Mouse (Mus musculus) hindbrain, embryonic 13.5 days (tissue): Measurements from ENCODE around the gene Tram2. TPM values are rescaled to one million over a fixed set of nuclear protein-coding genes. Genes with fewer than 3 reads are reported as not detected.

ENCODE experiments used
- ATAC-seq: fragments of 200-750 bp; cut with Nextera tagmentation; 2 replicates; pipeline ENCODE4 v1.8.0; 2017; ENCODE audit warnings: moderate TSS enrichment; ENCODE audit not compliant: low FRiP score
- H3K27ac ChIP-seq: fragments of 300-500 bp; sonication (generic); 2 replicates; pipeline ENCODE4 v1.5.1; 2015; ENCODE audit warnings: inconsistent platforms, mild to moderate bottlenecking, moderate library complexity
- H3K27me3 ChIP-seq: fragments of 300-500 bp; sonication (generic); 2 replicates; pipeline ENCODE4 v1.6.1; 2015; ENCODE audit warnings: mild to moderate bottlenecking, inconsistent platforms
- H3K36me3 ChIP-seq: fragments of 300-500 bp; sonication (generic); 2 replicates; pipeline ENCODE4 v1.6.1; 2015; ENCODE audit warnings: mild to moderate bottlenecking, inconsistent platforms
- H3K4me1 ChIP-seq: fragments of 300-500 bp; sonication (generic); replicated peaks from 2 replicates; pipeline ENCODE4 v1.6.1; 2015; ENCODE audit warnings: inconsistent platforms
- H3K4me2 ChIP-seq: fragments of 300-500 bp; sonication (generic); 2 replicates; pipeline ENCODE4 v1.6.1; 2015; ENCODE audit warnings: inconsistent platforms, mild to moderate bottlenecking, moderate library complexity
- H3K4me3 ChIP-seq: fragments of 300-500 bp; sonication (generic); 2 replicates; pipeline ENCODE4 v1.5.1; 2015; ENCODE audit warnings: mild to moderate bottlenecking, inconsistent platforms
- H3K9ac ChIP-seq: fragments of 300-500 bp; sonication (generic); 2 replicates; pipeline ENCODE4 v1.6.1; 2015; ENCODE audit warnings: mild to moderate bottlenecking, inconsistent platforms
- H3K9me3 ChIP-seq: fragments of 300-500 bp; sonication (generic); 2 replicates; pipeline ENCODE4 v1.6.1; 2016; ENCODE audit warnings: inconsistent platforms
- WGBS: fragments of 180-500 bp; shearing (Covaris S2); methylation state at CpG from one replicate; pipeline ENCODE4 v1.1.7; 2015; 5-methylcytosine and 5-hydroxymethylcytosine counted together
- polyA plus RNA-seq: library from polyadenylated mRNA; unstranded; fragments of >200 nt; fragmentation: Nextera tagmentation; extraction: Ambion mirVana; gene quantifications from 2 replicates; pipeline ENCODE4 v1.2.1, GENCODE M21; 2015

The Tram2 gene
- polyA plus RNA-seq, 1 experiment from 2014 or later, result 2.4 TPM

GRCm38 (mm10) chr1:21004596-21004995 is 74.4 kb downstream of the Tram2 start:
- Histone ChIP-seq H3K36me3 (peaks cover 9% of the 10 kb centered on the region; the same call in 1 of the 2 replicates), H3K27me3 (no peaks in the 10 kb centered on the region), H3K4me1 (peaks cover 3% of the 10 kb centered on the region; the same call in 1 of the 2 replicates), H3K27ac (no peak overlapping the region), H3K9ac (no peak overlapping the region), H3K9me3 (no peaks in the 10 kb centered on the region), H3K4me3 (no peak overlapping the region), H3K4me2 (no peak overlapping the region)
- no peak for ATAC-seq
- 86% methylated on average over 8 of the region's 8 CpGs for WGBS

DNA sequence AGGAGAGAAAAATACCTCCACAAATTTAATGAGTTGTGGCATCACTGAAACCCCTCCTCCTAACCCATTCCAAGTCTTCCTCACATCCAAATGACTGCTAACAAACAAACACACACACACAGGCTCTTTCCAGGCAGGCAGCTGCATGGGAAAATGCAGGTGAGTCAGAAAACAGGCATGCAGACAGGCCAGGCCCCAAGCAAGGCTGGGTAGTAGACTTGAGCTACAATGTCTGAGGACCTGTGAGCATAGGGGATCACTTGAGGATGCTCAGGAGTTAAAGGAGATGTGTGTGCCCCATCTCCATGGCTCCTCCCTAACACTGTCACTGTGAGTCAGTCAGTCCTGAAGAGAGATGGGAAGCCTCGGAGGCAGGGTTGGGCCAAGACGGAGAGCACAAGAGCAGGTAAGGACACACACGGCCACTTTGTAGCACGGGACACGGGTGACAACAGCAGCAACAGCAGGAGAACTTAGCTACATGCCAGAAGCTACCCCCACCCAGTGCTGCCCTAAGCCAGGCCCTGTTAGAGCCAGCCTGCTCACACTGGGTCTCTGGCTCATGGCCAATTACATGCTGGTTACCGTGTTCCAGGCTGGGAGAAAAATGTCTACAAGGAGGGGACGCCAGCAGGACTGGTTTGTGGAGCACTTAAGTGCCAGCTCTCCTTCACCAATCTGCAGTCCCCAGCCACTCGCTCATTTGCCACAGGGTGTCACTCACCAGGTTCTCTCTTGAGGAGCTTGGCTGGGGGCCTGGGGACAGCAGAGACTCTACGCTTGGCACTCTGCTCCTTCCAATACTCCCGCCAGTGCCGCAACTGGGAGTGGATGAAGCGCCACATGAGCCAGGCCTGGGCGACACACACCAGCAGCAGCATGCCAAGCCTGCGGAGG is 76.5 kb downstream of the Tram2 start:
- Histone ChIP-seq H3K4me3 (no peak overlapping the region), H3K27me3 (no peaks in the 10 kb centered on the region), H3K4me2 (no peak overlapping the region), H3K4me1 (peaks cover 10% of the 10 kb centered on the region), H3K27ac (no peak overlapping the region), H3K9me3 (no peaks in the 10 kb centered on the region), H3K9ac (no peak overlapping the region), H3K36me3 (peaks cover 9% of the 10 kb centered on the region; the same call in 1 of the 2 replicates)
- WGBS, result 88% methylated on average over 14 of the region's 14 CpGs
- peak; percentile 53 for ATAC-seq

DNA sequence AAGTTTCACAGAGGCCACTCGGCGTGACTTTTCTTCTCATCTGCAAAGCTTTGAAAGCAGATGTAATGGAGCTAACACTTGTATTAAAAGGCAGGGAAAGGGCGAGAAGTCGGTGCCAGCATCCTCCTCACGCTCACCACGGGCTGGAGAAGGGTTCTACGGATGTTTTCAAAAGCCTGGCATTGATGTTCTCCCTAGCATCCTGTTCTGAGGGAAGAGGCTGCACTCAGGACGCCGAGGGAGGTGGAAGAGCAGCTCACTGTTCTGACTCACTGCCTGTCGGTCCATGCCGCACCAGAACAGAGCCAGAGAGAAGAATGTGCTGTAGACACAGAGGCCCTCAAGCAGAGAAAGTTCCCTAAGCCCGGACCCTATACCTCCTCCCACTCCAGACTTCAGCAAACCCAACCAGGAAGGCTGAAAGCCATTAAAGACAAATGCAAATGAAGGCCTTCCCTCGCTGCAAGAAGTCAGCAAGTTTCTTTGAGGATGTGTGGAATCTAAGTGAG is 81.1 kb downstream of the Tram2 start:
- Histone ChIP-seq H3K4me2 (no peak overlapping the region), H3K27me3 (no peaks in the 10 kb centered on the region), H3K4me1 (peaks cover 14% of the 10 kb centered on the region), H3K27ac (0 out of 2 replicates have a peak overlapping the region, but pooled peaks have one; percentile 4), H3K36me3 (0 out of 2 replicates have a peak, but pooled peaks cover 6% of the 10 kb centered on the region), H3K9me3 (no peaks in the 10 kb centered on the region), H3K4me3 (no peak overlapping the region), H3K9ac (no peak overlapping the region)
- no peak for ATAC-seq
- WGBS, result 45% methylated on average over 13 of the region's 13 CpGs

- Histone ChIP-seq H3K27me3 (no peaks in the 10 kb centered on the region), H3K9me3 (no peaks in the 10 kb centered on the region), H3K9ac (no peak overlapping the region), H3K36me3 (0 out of 2 replicates have a peak, but pooled peaks cover 6% of the 10 kb centered on the region), H3K4me2 (no peak overlapping the region), H3K4me3 (no peak overlapping the region), H3K4me1 (peaks cover 12% of the 10 kb centered on the region), H3K27ac (no peak overlapping the region)
- WGBS, result 54% methylated on average over 2 of the region's 2 CpGs
- no peak for ATAC-seq
Measured at GRCm38 (mm10) chr1:20997328-20997689, 81.7 kb downstream of the Tram2 start.

DNA sequence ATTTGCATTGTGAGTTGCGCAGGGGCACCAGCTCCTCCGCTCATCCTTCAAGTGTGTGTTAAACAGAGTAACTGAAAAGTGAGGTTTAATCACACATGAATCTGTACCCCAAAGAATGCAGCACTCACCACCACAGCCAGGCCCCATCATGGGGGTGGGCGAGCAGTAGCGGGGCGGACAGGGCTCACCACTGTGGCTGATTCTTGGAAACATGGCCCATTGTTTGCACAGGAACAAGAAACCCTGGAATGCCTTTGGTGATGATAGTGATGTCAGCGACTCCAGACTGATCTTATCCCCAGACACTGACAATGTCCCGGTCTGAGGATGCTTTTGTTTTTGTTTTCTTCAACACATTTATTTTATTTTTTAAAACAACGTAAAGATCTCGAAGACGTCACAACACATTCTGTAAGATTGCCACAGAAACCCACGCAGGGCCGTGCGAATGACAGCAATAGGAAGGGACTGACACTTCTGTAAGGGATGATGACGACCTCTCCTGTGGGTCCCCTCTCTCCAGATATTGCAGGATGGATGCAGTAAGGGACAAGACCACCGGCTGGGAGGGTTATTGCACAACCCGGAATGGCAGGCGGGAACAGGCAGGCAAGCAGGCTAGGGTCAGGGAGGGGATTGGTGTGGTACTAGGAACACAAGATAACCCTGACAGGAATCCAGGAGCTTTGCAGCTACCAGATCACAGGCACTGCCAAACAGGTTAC is 82.3 kb downstream of the Tram2 start:
- Histone ChIP-seq H3K9ac (no peak overlapping the region), H3K27me3 (no peaks in the 10 kb centered on the region), H3K27ac (no peak overlapping the region), H3K4me2 (no peak overlapping the region), H3K36me3 (0 out of 2 replicates have a peak, but pooled peaks cover 6% of the 10 kb centered on the region), H3K9me3 (no peaks in the 10 kb centered on the region), H3K4me3 (no peak overlapping the region), H3K4me1 (peaks cover 12% of the 10 kb centered on the region)
- 53% methylated on average over 17 of the region's 17 CpGs for WGBS
- ATAC-seq, result no peak

DNA sequence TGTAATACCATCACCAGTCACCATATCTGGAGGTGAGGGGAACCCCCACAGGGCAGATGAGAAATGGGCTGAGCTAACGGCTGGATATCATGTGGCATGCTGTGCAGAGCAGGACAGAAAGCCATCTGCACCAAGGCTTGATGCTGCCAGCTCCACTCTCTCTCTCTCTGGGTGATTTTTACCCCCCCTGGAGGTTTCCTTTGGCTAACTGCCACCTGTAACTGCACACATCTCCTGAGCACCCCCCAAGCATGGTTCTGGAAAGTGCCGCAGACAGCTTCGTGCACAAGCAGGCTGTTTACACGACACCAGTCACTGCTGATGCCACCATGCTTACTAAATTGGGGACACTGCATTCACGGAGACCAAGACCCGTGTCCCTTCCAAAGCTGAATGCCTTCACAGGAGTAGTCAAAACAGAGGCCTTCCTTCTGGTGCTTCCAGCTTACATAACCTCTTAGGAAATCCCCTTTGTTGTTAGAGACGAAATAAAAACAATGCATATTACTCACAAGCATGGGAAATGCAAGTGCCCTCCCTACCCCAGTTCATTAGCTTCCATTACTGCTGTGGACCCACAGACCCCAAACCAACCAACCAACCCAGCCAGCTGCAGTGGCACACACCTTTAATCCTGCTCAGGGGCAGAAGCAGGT is 83.6 kb downstream of the Tram2 start:
- peaks cover 12% of the 10 kb centered on the region for H3K4me1 ChIP-seq
- H3K4me2 ChIP-seq, result no peak overlapping the region
- WGBS, result 64% methylated on average over 7 of the region's 7 CpGs
- H3K36me3 ChIP-seq, result 0 out of 2 replicates have a peak, but pooled peaks cover 3% of the 10 kb centered on the region
- H3K9ac ChIP-seq, result no peak overlapping the region
- no peaks in the 10 kb centered on the region for H3K9me3 ChIP-seq
- no peaks in the 10 kb centered on the region for H3K27me3 ChIP-seq
- no peak overlapping the region for H3K27ac ChIP-seq
- H3K4me3 ChIP-seq, result no peak overlapping the region
- no peak for ATAC-seq

DNA sequence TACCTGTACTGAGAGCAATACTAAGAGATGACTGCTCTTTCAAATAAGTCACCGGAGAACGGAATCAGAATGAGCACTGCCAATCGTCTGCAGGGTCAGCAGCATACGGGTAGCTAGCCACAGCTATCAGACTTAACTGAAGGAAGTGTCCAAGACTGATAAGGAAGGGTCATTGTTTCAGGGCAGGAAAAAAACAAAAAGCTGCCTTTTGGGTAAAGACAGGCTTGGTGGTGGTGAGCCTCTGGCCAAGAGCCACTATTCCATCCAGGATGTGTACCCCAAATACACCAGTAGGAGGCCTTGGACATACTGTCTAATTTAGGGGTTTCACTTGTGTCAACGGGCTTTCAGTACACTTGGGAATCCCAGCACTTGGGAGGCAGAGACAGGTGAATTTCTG is 84.7 kb downstream of the Tram2 start:
- 87% methylated on average over 5 of the region's 5 CpGs for WGBS

GRCm38 (mm10) chr1:20993690-20994089 is 85.3 kb downstream of the Tram2 start:
- H3K9me3 ChIP-seq, result no peaks in the 10 kb centered on the region
- peaks cover 11% of the 10 kb centered on the region for H3K4me1 ChIP-seq
- H3K36me3 ChIP-seq, result no peaks in the 10 kb centered on the region
- H3K9ac ChIP-seq, result no peak overlapping the region
- WGBS, result 93% methylated on average over 3 of the region's 3 CpGs
- no peak overlapping the region for H3K4me3 ChIP-seq
- H3K4me2 ChIP-seq, result no peak overlapping the region
- H3K27ac ChIP-seq, result no peak overlapping the region
- H3K27me3 ChIP-seq, result no peaks in the 10 kb centered on the region
- ATAC-seq, result no peak

More for the DNA sequence above, 84.7 kb downstream of the Tram2 start:
- Histone ChIP-seq H3K27me3 (no peaks in the 10 kb centered on the region), H3K27ac (no peak overlapping the region), H3K36me3 (no peaks in the 10 kb centered on the region), H3K9me3 (no peaks in the 10 kb centered on the region), H3K9ac (no peak overlapping the region), H3K4me2 (no peak overlapping the region), H3K4me1 (peaks cover 12% of the 10 kb centered on the region), H3K4me3 (no peak overlapping the region)
- no peak for ATAC-seq

DNA sequence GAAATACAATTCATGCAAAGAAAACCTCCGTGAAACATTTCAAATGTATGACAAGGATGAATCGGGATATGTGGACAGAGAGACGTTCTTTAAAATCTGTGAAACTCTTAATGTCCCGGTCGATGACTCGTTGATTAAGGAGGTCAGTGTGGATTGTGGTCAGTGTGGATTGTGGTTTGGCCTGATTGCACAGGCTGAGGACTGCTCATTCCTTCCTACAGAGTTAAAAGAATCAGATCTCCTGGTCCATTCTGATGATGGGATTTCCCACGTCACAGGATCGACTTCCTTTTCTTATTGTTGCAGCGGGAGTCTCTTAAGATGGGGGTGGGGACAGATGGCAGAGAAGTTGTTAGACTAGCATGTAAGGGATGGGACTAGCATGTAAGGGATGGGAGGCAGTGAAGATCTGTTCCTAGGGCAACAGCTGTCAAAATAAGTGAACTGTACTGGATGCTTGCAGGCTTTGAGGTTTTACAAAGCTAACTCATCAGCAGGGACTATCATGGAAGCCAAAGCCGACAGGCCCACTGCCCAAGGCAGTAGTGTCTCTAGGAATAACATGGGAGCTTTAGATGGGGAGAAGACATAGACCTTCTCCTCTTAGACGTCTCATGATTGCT is 89.5 kb downstream of the Tram2 start:
- ATAC-seq, result no peak
- Histone ChIP-seq H3K4me3 (no peak overlapping the region), H3K4me1 (no peaks in the 10 kb centered on the region; the same call in 1 of the 2 replicates), H3K27ac (no peak overlapping the region), H3K9me3 (no peaks in the 10 kb centered on the region), H3K27me3 (no peaks in the 10 kb centered on the region), H3K36me3 (no peaks in the 10 kb centered on the region), H3K9ac (no peak overlapping the region), H3K4me2 (no peak overlapping the region)
- WGBS, result 93% methylated on average over 11 of the region's 11 CpGs

- H3K9ac ChIP-seq, result no peak overlapping the region
- no peak overlapping the region for H3K27ac ChIP-seq
- H3K4me1 ChIP-seq, result no peaks in the 10 kb centered on the region; the same call in 1 of the 2 replicates
- 57% methylated on average over 10 of the region's 10 CpGs for WGBS
- H3K4me3 ChIP-seq, result no peak overlapping the region
- no peaks in the 10 kb centered on the region for H3K9me3 ChIP-seq
- H3K27me3 ChIP-seq, result no peaks in the 10 kb centered on the region
- no peak overlapping the region for H3K4me2 ChIP-seq
- no peak for ATAC-seq
- no peaks in the 10 kb centered on the region for H3K36me3 ChIP-seq
Measured at GRCm38 (mm10) chr1:20986378-20987056, 92.5 kb downstream of the Tram2 start.

- no peak overlapping the region for H3K27ac ChIP-seq
- H3K9ac ChIP-seq, result no peak overlapping the region
- ATAC-seq, result peak; percentile 54; the same call in 1 of the 2 replicates
- H3K4me3 ChIP-seq, result no peak overlapping the region
- 50% methylated on average over 4 of the region's 4 CpGs for WGBS
- H3K27me3 ChIP-seq, result no peaks in the 10 kb centered on the region
- H3K4me2 ChIP-seq, result no peak overlapping the region
- H3K36me3 ChIP-seq, result no peaks in the 10 kb centered on the region
- H3K4me1 ChIP-seq, result no peaks in the 10 kb centered on the region; the same call in 1 of the 2 replicates
- H3K9me3 ChIP-seq, result no peaks in the 10 kb centered on the region
Measured at GRCm38 (mm10) chr1:20984582-20984981, 94.4 kb downstream of the Tram2 start.
